Mouse (Mus musculus) heart, adult 2 months (tissue): ENCODE measurements around the gene Plxna2.

ENCODE experiments used
- CTCF ChIP-seq: fragments of 200-600 bp; IDR thresholded peaks from 2 replicates; pipeline ENCODE4 v1.8.1; 2022; ENCODE audit warnings: antibody characterized with exemption, mild to moderate bottlenecking, moderate library complexity
- EP300 ChIP-seq: fragments of 200-500 bp; IDR thresholded peaks from 2 replicates; pipeline ENCODE4 v1.6.1; 2011; ENCODE audit warnings: low read depth, low read length, control low read depth; ENCODE audit not compliant: insufficient read depth
- POLR2A ChIP-seq: fragments of 200-500 bp; IDR thresholded peaks from 2 replicates; pipeline ENCODE4 v1.6.1; 2011; ENCODE audit warnings: mild to moderate bottlenecking, low read depth, low read length, control low read depth; ENCODE audit not compliant: insufficient read depth

DNA sequence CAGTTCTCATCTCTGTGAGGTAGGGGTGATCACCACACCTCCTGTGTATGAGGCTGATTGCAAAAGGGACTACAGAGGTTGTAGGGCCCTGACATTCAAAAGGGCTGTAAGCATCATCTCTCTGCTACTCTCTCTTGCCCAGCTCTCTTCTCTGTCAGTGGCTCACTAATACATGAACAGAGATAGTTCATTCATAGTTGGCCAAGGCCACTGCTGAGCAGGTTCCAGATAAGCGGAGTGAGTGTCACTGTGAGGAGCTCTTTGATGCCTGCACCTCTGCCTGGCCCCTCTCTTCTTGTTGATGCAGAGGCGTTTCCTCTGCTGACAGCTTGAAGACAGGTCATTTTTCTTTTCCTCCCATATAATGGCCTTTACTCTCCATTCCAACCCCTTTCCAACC lies 62.1 kb downstream of the Plxna2 start:
- TF ChIP-seq CTCF: no peak
- TF ChIP-seq POLR2A: no peak
- TF ChIP-seq EP300: no peak
